Mouse (Mus musculus): Measurements from ENCODE around the gene Pebp1. TPM values are rescaled to one million over a fixed set of nuclear protein-coding genes. Genes with fewer than 3 reads are reported as not detected.

The Pebp1 gene
- polyA plus RNA-seq, 1 experiment = 3,275 TPM

DNA sequence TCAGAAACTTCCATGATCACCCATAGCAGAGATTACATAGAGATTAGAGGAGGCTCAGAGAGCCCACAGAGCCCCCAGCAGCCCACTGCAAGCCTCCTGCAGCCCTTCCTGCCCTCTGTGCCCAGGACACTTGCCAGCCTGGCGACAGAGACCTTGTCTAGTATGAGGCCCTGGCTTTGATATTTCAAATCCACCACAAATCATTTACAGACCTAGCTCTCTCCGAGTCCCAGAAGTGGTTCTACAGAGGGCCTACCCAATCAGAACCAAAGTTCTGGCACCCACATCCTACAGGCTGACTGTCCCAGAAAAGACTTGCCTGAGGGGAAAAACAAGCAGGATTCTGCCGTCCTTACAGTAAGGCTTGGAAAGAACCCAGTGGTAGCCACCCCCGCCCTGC is 2.2 kb downstream of the Pebp1 start:
- Histone ChIP-seq H3K4me3 (ENCODE audit: control insufficient read depth, low read depth, low read length) (no peak overlapping the region), H3K4me1 (ENCODE audit: control insufficient read depth, insufficient read depth, low read length) (peaks cover 19% of the 10 kb centered on the region), H3K36me3 (ENCODE audit: control insufficient read depth, insufficient read depth, low read length) (peaks cover 2% of the 10 kb centered on the region), H3K27ac (ENCODE audit: control insufficient read depth, insufficient read depth, low read depth, low read length) (no peak overlapping the region), H3K27me3 (ENCODE audit: control insufficient read depth, insufficient read depth, low read length) (no peaks in the 10 kb centered on the region)
- TF ChIP-seq CTCF (IDR thresholded peaks at IDR 0.05; ENCODE audit: control insufficient read depth, insufficient read depth, insufficient replicate concordance, low read depth, low read length) (no peak), POLR2A (IDR thresholded peaks at IDR 0.05; ENCODE audit: control insufficient read depth, low read depth, low read length) (no peak)

GRCm38 (mm10) chr5:117284682-117285081 is 2.7 kb downstream of the Pebp1 start:
- Histone ChIP-seq H3K4me3 (ENCODE audit: control insufficient read depth, low read depth, low read length) (no peak overlapping the region), H3K27ac (ENCODE audit: control insufficient read depth, insufficient read depth, low read depth, low read length) (no peak overlapping the region), H3K27me3 (ENCODE audit: control insufficient read depth, insufficient read depth, low read length) (no peaks in the 10 kb centered on the region), H3K36me3 (ENCODE audit: control insufficient read depth, insufficient read depth, low read length) (peaks cover 2% of the 10 kb centered on the region), H3K4me1 (ENCODE audit: control insufficient read depth, insufficient read depth, low read length) (peaks cover 19% of the 10 kb centered on the region)
- TF ChIP-seq CTCF (IDR thresholded peaks at IDR 0.05; ENCODE audit: control insufficient read depth, insufficient read depth, insufficient replicate concordance, low read depth, low read length) (no peak), POLR2A (IDR thresholded peaks at IDR 0.05; ENCODE audit: control insufficient read depth, low read depth, low read length) (no peak)

- no peak for TF ChIP-seq CTCF (IDR thresholded peaks at IDR 0.05; ENCODE audit: control insufficient read depth, insufficient read depth, insufficient replicate concordance, low read depth, low read length)
- TF ChIP-seq POLR2A (IDR thresholded peaks at IDR 0.05; ENCODE audit: control insufficient read depth, low read depth, low read length) = peak; percentile 11; the same call in 1 of the 2 replicates
- no peak overlapping the region for H3K27ac ChIP-seq (ENCODE audit: control insufficient read depth, insufficient read depth, low read depth, low read length)
- H3K27me3 ChIP-seq (ENCODE audit: control insufficient read depth, insufficient read depth, low read length) = no peaks in the 10 kb centered on the region
- peaks cover 19% of the 10 kb centered on the region for H3K4me1 ChIP-seq (ENCODE audit: control insufficient read depth, insufficient read depth, low read length)
- H3K36me3 ChIP-seq (ENCODE audit: control insufficient read depth, insufficient read depth, low read length) = peaks cover 2% of the 10 kb centered on the region
- no peak overlapping the region for H3K4me3 ChIP-seq (ENCODE audit: control insufficient read depth, low read depth, low read length)
These were observed 3.4 kb downstream of the Pebp1 start for GRCm38 (mm10) chr5:117284029-117284428.

DNA sequence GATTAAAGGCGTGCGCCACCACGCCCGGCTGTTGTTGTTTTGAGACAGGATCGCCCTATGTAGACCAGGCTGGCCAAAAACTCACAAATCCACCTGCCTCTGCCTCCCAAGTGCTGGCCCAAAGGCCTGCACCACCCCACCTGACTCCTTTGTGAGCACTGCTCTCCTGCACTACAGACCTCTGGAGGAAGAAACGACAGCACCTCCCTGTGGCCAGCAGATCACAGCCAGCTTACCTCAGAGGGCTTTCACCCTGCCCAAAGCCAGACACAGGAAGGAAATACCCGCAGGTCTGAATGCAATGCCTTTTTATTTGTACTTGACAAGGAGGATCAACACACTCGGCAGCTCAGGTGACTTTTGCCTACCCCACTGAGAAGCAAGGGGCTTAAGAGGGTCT is 5.1 kb downstream of the Pebp1 start:
- H3K4me3 ChIP-seq (ENCODE audit: control insufficient read depth, low read depth, low read length) = no peak overlapping the region
- H3K4me1 ChIP-seq (ENCODE audit: control insufficient read depth, insufficient read depth, low read length) = peaks cover 8% of the 10 kb centered on the region
- peaks cover 2% of the 10 kb centered on the region for H3K36me3 ChIP-seq (ENCODE audit: control insufficient read depth, insufficient read depth, low read length)
- TF ChIP-seq POLR2A (IDR thresholded peaks at IDR 0.05; ENCODE audit: control insufficient read depth, low read depth, low read length) = no peak
- no peak for TF ChIP-seq CTCF (IDR thresholded peaks at IDR 0.05; ENCODE audit: control insufficient read depth, insufficient read depth, insufficient replicate concordance, low read depth, low read length)
- no peak overlapping the region for H3K27ac ChIP-seq (ENCODE audit: control insufficient read depth, insufficient read depth, low read depth, low read length)
- no peaks in the 10 kb centered on the region for H3K27me3 ChIP-seq (ENCODE audit: control insufficient read depth, insufficient read depth, low read length)

- peaks cover 2% of the 10 kb centered on the region for H3K36me3 ChIP-seq (ENCODE audit: control insufficient read depth, insufficient read depth, low read length)
- no peak overlapping the region for H3K4me3 ChIP-seq (ENCODE audit: control insufficient read depth, low read depth, low read length)
- no peak overlapping the region for H3K27ac ChIP-seq (ENCODE audit: control insufficient read depth, insufficient read depth, low read depth, low read length)
- peaks cover 5% of the 10 kb centered on the region for H3K4me1 ChIP-seq (ENCODE audit: control insufficient read depth, insufficient read depth, low read length)
- no peaks in the 10 kb centered on the region for H3K27me3 ChIP-seq (ENCODE audit: control insufficient read depth, insufficient read depth, low read length)
- TF ChIP-seq POLR2A (IDR thresholded peaks at IDR 0.05; ENCODE audit: control insufficient read depth, low read depth, low read length) = no peak
- peak; percentile 26; the same call in 1 of the 2 replicates for TF ChIP-seq CTCF (IDR thresholded peaks at IDR 0.05; ENCODE audit: control insufficient read depth, insufficient read depth, insufficient replicate concordance, low read depth, low read length)
These were observed 5.9 kb downstream of the Pebp1 start for GRCm38 (mm10) chr5:117281536-117281935.

- no peaks in the 10 kb centered on the region; the same call in 1 of the 2 replicates for H3K4me1 ChIP-seq (ENCODE audit: control insufficient read depth, insufficient read depth, low read length)
- H3K27ac ChIP-seq (ENCODE audit: control insufficient read depth, insufficient read depth, low read depth, low read length) = no peak overlapping the region
- H3K27me3 ChIP-seq (ENCODE audit: control insufficient read depth, insufficient read depth, low read length) = no peaks in the 10 kb centered on the region
- TF ChIP-seq POLR2A (IDR thresholded peaks at IDR 0.05; ENCODE audit: control insufficient read depth, low read depth, low read length) (no peak), CTCF (IDR thresholded peaks at IDR 0.05; ENCODE audit: control insufficient read depth, insufficient read depth, insufficient replicate concordance, low read depth, low read length) (no peak)
- H3K4me3 ChIP-seq (ENCODE audit: control insufficient read depth, low read depth, low read length) = no peak overlapping the region
- H3K36me3 ChIP-seq (ENCODE audit: control insufficient read depth, insufficient read depth, low read length) = peaks cover 2% of the 10 kb centered on the region
These were observed 7.8 kb downstream of the Pebp1 start for GRCm38 (mm10) chr5:117279669-117280050.

- Histone ChIP-seq H3K27ac (ENCODE audit: control insufficient read depth, insufficient read depth, low read depth, low read length) (no peak overlapping the region), H3K4me1 (ENCODE audit: control insufficient read depth, insufficient read depth, low read length) (no peaks in the 10 kb centered on the region), H3K27me3 (ENCODE audit: control insufficient read depth, insufficient read depth, low read length) (no peaks in the 10 kb centered on the region), H3K36me3 (ENCODE audit: control insufficient read depth, insufficient read depth, low read length) (peaks cover 2% of the 10 kb centered on the region), H3K4me3 (ENCODE audit: control insufficient read depth, low read depth, low read length) (no peak overlapping the region)
- TF ChIP-seq POLR2A (IDR thresholded peaks at IDR 0.05; ENCODE audit: control insufficient read depth, low read depth, low read length) (no peak), CTCF (IDR thresholded peaks at IDR 0.05; ENCODE audit: control insufficient read depth, insufficient read depth, insufficient replicate concordance, low read depth, low read length) (no peak)
These were observed 8.4 kb downstream of the Pebp1 start for GRCm38 (mm10) chr5:117278809-117279668.
